Mouse (Mus musculus): ENCODE measurements at regions not wholly inside any gene's neighbourhood (a gene's known extent, or its start where the extent isn't known, plus 50 kb on each side); places are given as distances from the start of the nearest gene placed in this dataset.

DNA sequence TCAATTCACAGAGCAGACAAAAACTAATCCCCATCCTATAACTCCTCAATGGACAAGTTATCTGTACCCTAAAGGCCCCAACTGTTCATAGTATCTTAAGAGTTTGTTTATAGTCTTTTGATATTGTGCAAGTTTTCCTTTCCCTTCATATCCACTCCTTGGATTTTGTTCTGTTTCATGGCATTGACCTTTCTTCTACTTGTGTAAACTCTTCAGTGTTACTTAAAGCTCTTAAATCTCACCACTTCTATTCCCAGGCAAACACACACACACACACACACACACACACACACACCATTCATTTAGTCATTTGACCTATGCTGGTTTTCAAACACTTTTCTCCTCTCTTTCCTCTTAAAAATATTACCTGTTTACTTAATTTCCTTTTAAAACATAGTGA, 192.7 kb downstream of the Brinp2 start:
- DNase-seq (ENCODE audit: low spot score) = peak; percentile 3

DNA sequence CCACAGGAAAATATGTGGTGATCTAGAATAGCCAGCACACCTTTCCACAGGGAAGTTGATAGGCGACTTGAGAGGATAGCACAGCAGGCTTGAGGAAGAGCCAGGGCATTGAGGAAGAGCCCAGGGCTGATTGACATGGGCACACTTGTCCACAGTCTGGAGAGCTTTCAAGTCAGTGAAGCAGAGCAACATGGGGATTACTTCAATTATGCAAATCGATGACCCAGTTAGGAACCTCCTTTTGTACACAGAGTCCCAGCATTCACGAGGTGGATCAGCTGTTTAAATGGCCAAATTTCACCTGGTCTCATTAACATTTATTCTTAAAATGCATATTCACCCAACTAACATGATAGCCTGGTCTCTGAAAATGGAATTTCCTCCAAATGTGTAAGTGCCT, 186.1 kb downstream of the Brinp2 start:
- no peak for DNase-seq (ENCODE audit: low spot score)

DNA sequence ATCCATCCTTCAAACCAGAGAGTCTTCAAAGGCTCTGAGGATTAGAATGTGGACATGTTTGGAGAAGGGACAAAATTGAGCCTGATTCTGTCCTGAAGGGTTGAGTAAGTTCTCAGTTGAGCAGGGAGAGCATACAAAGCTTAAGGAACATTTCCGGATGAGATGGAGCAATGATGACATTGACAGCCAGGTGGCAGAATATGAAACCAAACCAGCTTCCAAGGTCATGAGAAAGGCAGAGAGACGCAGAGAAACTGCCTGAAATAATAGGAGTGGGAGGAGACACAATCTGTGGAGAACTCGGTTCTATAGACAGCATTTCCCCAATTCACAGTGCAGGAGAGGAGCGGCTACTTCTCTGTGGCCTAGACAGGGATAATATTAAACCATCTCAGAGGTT, 176.0 kb downstream of the Brinp2 start:
- no peak for DNase-seq (ENCODE audit: low spot score)

DNA sequence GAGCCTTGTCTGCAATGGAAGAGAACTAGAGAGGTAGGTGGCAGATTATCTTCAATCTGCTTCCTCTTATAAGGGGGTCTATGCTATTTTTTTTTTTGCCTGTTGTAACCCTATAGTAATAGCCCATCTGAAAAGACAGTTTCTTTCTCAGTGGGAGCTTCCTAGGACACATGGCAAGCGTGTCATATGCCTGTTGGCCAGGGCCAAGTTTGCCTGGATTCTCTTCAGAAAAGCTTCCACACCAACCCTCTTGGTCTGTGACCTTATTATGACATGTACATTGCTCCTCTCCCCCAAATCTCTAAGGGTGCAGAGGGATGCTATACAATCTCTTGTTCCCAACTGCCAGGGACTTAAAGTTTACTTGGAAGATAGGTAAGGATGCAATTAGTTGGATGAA, 174.8 kb downstream of the Brinp2 start:
- no peak for DNase-seq (ENCODE audit: low spot score)

DNA sequence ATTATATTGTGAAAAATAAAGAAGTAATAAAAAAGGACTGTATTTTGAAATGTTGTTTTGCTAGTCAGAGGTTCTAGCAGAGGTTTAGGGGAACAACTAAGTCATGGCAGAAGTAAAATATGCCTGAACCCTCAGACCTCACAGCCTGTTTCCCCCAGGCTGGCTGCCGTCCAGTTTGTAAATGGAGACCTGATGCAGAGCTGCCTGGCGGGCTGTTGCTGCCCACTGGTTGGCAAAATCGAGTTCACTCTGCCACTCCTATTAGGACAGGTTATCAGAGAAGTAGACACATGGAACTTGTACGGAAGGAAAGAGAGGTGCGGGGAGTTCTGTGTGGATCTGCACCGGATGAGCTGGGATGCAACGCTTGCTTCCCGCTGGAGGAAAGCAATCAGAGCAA, 168.5 kb downstream of the Brinp2 start:
- no peak for DNase-seq (ENCODE audit: low spot score)

DNA sequence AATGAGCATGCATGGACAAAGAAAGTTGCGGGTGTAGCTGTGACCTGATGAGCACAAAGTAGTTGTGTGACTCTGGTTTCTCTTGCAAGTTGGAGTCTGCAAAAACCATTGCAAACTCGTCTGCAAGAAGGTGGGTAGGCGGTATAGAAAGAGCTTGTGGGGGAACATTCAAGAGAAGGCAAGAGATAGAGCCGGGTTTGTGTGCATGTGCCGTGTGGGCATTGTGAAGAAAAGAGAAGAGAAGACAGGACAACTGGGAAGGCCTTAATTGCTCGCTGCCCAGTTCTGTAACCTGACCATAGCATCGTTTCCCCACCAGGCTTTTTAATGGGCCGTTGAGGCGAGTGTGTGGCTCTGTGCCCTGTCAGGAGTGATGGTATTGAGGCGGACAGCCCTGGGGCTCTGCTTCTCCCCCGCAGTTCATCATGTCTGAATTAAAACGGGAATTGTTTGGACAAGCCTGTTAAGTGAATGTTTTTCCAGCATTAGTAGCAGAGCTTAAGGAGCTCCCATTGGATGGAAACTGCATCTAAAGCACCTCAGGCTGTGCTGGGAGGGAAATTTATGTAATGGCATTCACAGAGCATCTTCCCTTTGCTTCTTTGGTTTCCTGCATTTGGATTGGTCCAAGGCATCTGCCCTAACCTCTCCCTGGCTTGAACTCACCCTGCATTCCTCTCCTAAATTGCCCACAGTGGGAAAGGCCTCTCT, 163.1 kb downstream of the Brinp2 start:
- DNase-seq (ENCODE audit: low spot score) = no peak

DNA sequence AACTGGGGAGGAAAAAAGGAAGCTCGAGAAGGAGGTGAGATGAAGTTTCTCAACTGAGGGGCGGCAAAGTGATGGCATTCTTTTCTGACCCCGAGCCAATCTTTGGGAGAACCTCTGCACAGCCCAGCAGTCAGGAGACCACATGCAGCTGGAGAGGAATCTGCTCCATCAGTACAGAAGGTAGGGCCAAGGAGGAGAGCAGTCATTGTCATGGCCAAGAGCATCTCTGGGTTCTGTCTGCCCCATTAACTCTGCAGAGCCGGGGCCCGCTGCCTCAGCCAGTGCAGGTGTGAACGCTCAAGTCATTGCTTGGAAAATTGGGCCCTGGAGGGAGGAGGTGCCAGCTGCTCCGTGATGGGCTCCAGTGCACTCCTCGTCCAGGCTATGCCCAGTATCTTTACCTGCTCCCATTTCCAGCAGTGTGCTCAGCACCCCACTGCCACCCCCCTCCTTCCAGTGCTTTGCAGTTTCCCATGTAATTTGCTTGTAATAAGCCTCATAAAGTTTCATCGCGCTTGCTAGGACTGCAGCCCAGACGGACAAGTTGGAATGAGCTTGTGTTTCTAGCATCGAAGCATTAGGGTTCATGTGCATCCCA, 162.1 kb downstream of the Brinp2 start:
- no peak for DNase-seq (ENCODE audit: low spot score)

All from lung, postnatal 25 days (tissue).